Mouse (Mus musculus): ENCODE data around the gene Fbxo5. TPM values are rescaled to one million over a fixed set of nuclear protein-coding genes. Genes with fewer than 3 reads are reported as not detected.

Gene Fbxo5
- 6.2 and 7.4 TPM in 2 replicates for polyA plus RNA-seq (2014; fragmentation: Nextera tagmentation; extraction: Ambion mirVana)

GRCm38 (mm10) chr10:5805243-5805730 is at the start of gene Fbxo5:
Gene Fbxo5, minus strand, starts transcription at chr10:5805600.
- under 1% methylated on average over 42 of the region's 42 CpGs for WGBS
- H3K27ac ChIP-seq (ENCODE audit: low read depth, low read length) = peak within 1 kb of the TSS; percentile 85
- H3K9ac ChIP-seq (replicated peaks; ENCODE audit: low read depth, low read length) = peak within 1 kb of the TSS; percentile 46
- peak within 1 kb of the TSS; percentile 96 for H3K4me2 ChIP-seq (ENCODE audit: low read depth, low read length)
- no peaks in the 10 kb centered on the region for H3K27me3 ChIP-seq (ENCODE audit: control insufficient read depth, insufficient read depth, low read length)
- H3K9me3 ChIP-seq (ENCODE audit: control insufficient read depth, low read length) = no peaks in the 10 kb centered on the region
- H3K4me1 ChIP-seq (ENCODE audit: control insufficient read depth, insufficient read depth, low read length) = peaks cover 15% of the 10 kb centered on the region
- H3K4me3 ChIP-seq (ENCODE audit: low read depth, low read length) = peak within 1 kb of the TSS; percentile 50
- ATAC-seq (ENCODE audit: low read depth) = peak; percentile 98
- H3K36me3 ChIP-seq (ENCODE audit: control insufficient read depth, insufficient read depth, low read length) = 0 out of 2 replicates have a peak, but pooled peaks cover 3% of the 10 kb centered on the region

- H3K9me3 ChIP-seq (ENCODE audit: control insufficient read depth, low read length) = no peaks in the 10 kb centered on the region
- WGBS = 89% methylated on average over 8 of the region's 8 CpGs
- no peak overlapping the region for H3K9ac ChIP-seq (replicated peaks; ENCODE audit: low read depth, low read length)
- no peak overlapping the region for H3K27ac ChIP-seq (ENCODE audit: low read depth, low read length)
- no peak overlapping the region for H3K4me2 ChIP-seq (ENCODE audit: low read depth, low read length)
- no peaks in the 10 kb centered on the region for H3K4me1 ChIP-seq (ENCODE audit: control insufficient read depth, insufficient read depth, low read length)
- H3K27me3 ChIP-seq (ENCODE audit: control insufficient read depth, insufficient read depth, low read length) = no peaks in the 10 kb centered on the region
- no peaks in the 10 kb centered on the region for H3K36me3 ChIP-seq (ENCODE audit: control insufficient read depth, insufficient read depth, low read length)
- H3K4me3 ChIP-seq (ENCODE audit: low read depth, low read length) = no peak overlapping the region
- no peak for ATAC-seq (ENCODE audit: low read depth)
Observed at GRCm38 (mm10) chr10:5853290-5853868, 48.0 kb upstream of the Fbxo5 start.

GRCm38 (mm10) chr10:5846939-5847338 is 41.5 kb upstream of the Fbxo5 start:
- no peak for ATAC-seq (ENCODE audit: low read depth)
- WGBS = 36% methylated on average over 2 of the region's 2 CpGs

GRCm38 (mm10) chr10:5841369-5841768 is 36.0 kb upstream of the Fbxo5 start:
- Histone ChIP-seq H3K9me3 (ENCODE audit: control insufficient read depth, low read length) (no peaks in the 10 kb centered on the region), H3K9ac (replicated peaks; ENCODE audit: low read depth, low read length) (no peak overlapping the region), H3K4me3 (ENCODE audit: low read depth, low read length) (no peak overlapping the region), H3K27me3 (ENCODE audit: control insufficient read depth, insufficient read depth, low read length) (no peaks in the 10 kb centered on the region), H3K4me1 (ENCODE audit: control insufficient read depth, insufficient read depth, low read length) (no peaks in the 10 kb centered on the region), H3K27ac (ENCODE audit: low read depth, low read length) (no peak overlapping the region), H3K4me2 (ENCODE audit: low read depth, low read length) (no peak overlapping the region), H3K36me3 (ENCODE audit: control insufficient read depth, insufficient read depth, low read length) (no peaks in the 10 kb centered on the region)
- ATAC-seq (ENCODE audit: low read depth) = 0 out of 2 replicates have a peak, but pooled peaks have one; percentile 45
- 72% methylated on average over 4 of the region's 4 CpGs for WGBS

More at GRCm38 (mm10) chr10:5846939-5847338, 41.5 kb upstream of the Fbxo5 start:
- H3K4me1 ChIP-seq (ENCODE audit: control insufficient read depth, insufficient read depth, low read length) = no peaks in the 10 kb centered on the region
- H3K4me2 ChIP-seq (ENCODE audit: low read depth, low read length) = no peak overlapping the region
- no peak overlapping the region for H3K9ac ChIP-seq (replicated peaks; ENCODE audit: low read depth, low read length)
- H3K9me3 ChIP-seq (ENCODE audit: control insufficient read depth, low read length) = no peaks in the 10 kb centered on the region
- H3K27me3 ChIP-seq (ENCODE audit: control insufficient read depth, insufficient read depth, low read length) = no peaks in the 10 kb centered on the region
- H3K4me3 ChIP-seq (ENCODE audit: low read depth, low read length) = no peak overlapping the region
- no peak overlapping the region for H3K27ac ChIP-seq (ENCODE audit: low read depth, low read length)
- H3K36me3 ChIP-seq (ENCODE audit: control insufficient read depth, insufficient read depth, low read length) = no peaks in the 10 kb centered on the region

- ATAC-seq (ENCODE audit: low read depth) = no peak
- Histone ChIP-seq H3K27ac (ENCODE audit: low read depth, low read length) (no peak overlapping the region), H3K9ac (replicated peaks; ENCODE audit: low read depth, low read length) (no peak overlapping the region), H3K4me1 (ENCODE audit: control insufficient read depth, insufficient read depth, low read length) (peaks cover 9% of the 10 kb centered on the region), H3K9me3 (ENCODE audit: control insufficient read depth, low read length) (no peaks in the 10 kb centered on the region), H3K4me3 (ENCODE audit: low read depth, low read length) (no peak overlapping the region), H3K36me3 (ENCODE audit: control insufficient read depth, insufficient read depth, low read length) (no peaks in the 10 kb centered on the region), H3K4me2 (ENCODE audit: low read depth, low read length) (no peak overlapping the region), H3K27me3 (ENCODE audit: control insufficient read depth, insufficient read depth, low read length) (no peaks in the 10 kb centered on the region)
- 81% methylated on average over 6 of the region's 6 CpGs for WGBS
Observed at GRCm38 (mm10) chr10:5826336-5827025, 21.1 kb upstream of the Fbxo5 start.

GRCm38 (mm10) chr10:5824779-5825178 is 19.4 kb upstream of the Fbxo5 start:
- peak; percentile 12; the same call in 1 of the 2 replicates for ATAC-seq (ENCODE audit: low read depth)
- peaks cover 9% of the 10 kb centered on the region for H3K4me1 ChIP-seq (ENCODE audit: control insufficient read depth, insufficient read depth, low read length)
- WGBS = 0% methylated on average over 3 of the region's 3 CpGs
- H3K27ac ChIP-seq (ENCODE audit: low read depth, low read length) = no peak overlapping the region; the same call in 1 of the 2 replicates
- peak overlapping the region; percentile 91 for H3K4me3 ChIP-seq (ENCODE audit: low read depth, low read length)
- no peaks in the 10 kb centered on the region for H3K27me3 ChIP-seq (ENCODE audit: control insufficient read depth, insufficient read depth, low read length)
- peak overlapping the region; percentile 69 for H3K4me2 ChIP-seq (ENCODE audit: low read depth, low read length)
- no peak overlapping the region for H3K9ac ChIP-seq (replicated peaks; ENCODE audit: low read depth, low read length)
- peaks cover under 1% of the 10 kb centered on the region; the same call in 1 of the 2 replicates for H3K36me3 ChIP-seq (ENCODE audit: control insufficient read depth, insufficient read depth, low read length)
- H3K9me3 ChIP-seq (ENCODE audit: control insufficient read depth, low read length) = no peaks in the 10 kb centered on the region

GRCm38 (mm10) chr10:5823740-5824491 is 18.5 kb upstream of the Fbxo5 start, which contains the start of gene Mtrf1l:
Gene Mtrf1l, minus strand, starts transcription at chr10:5823910.
- peaks cover 8% of the 10 kb centered on the region for H3K36me3 ChIP-seq (ENCODE audit: control insufficient read depth, insufficient read depth, low read length)
- peak; percentile 97 for ATAC-seq (ENCODE audit: low read depth)
- WGBS = under 1% methylated on average over 47 of the region's 47 CpGs
- peak within 1 kb of the TSS; percentile 91 for H3K4me3 ChIP-seq (ENCODE audit: low read depth, low read length)
- H3K4me2 ChIP-seq (ENCODE audit: low read depth, low read length) = peak within 1 kb of the TSS; percentile 69
- peak within 1 kb of the TSS; percentile 64 for H3K27ac ChIP-seq (ENCODE audit: low read depth, low read length)
- H3K9me3 ChIP-seq (ENCODE audit: control insufficient read depth, low read length) = no peaks in the 10 kb centered on the region
- H3K9ac ChIP-seq (replicated peaks; ENCODE audit: low read depth, low read length) = peak within 1 kb of the TSS; percentile 86
- H3K27me3 ChIP-seq (ENCODE audit: control insufficient read depth, insufficient read depth, low read length) = no peaks in the 10 kb centered on the region
- H3K4me1 ChIP-seq (ENCODE audit: control insufficient read depth, insufficient read depth, low read length) = peaks cover 9% of the 10 kb centered on the region

- peak overlapping the region; percentile 86 for H3K9ac ChIP-seq (replicated peaks; ENCODE audit: low read depth, low read length)
Observed at GRCm38 (mm10) chr10:5823291-5823739, 17.9 kb upstream of the Fbxo5 start.

More at GRCm38 (mm10) chr10:5823291-5823739, 17.9 kb upstream of the Fbxo5 start:
- ATAC-seq (ENCODE audit: low read depth) = no peak
- under 1% methylated on average over 37 of the region's 37 CpGs for WGBS
- Histone ChIP-seq H3K36me3 (ENCODE audit: control insufficient read depth, insufficient read depth, low read length) (peaks cover 12% of the 10 kb centered on the region), H3K9me3 (ENCODE audit: control insufficient read depth, low read length) (no peaks in the 10 kb centered on the region), H3K4me3 (ENCODE audit: low read depth, low read length) (peak overlapping the region; percentile 91), H3K4me1 (ENCODE audit: control insufficient read depth, insufficient read depth, low read length) (peaks cover 9% of the 10 kb centered on the region), H3K27me3 (ENCODE audit: control insufficient read depth, insufficient read depth, low read length) (no peaks in the 10 kb centered on the region), H3K27ac (ENCODE audit: low read depth, low read length) (peak overlapping the region; percentile 64), H3K4me2 (ENCODE audit: low read depth, low read length) (peak overlapping the region; percentile 69)
